Mouse (Mus musculus) embryonic fibroblast, embryonic 13.5 days (primary cell): ENCODE measurements at regions not wholly inside any gene's neighbourhood (a gene's known extent, or its start where the extent isn't known, plus 50 kb on each side); places are given as distances from the start of the nearest gene placed in this dataset.

Experiments
- CTCF ChIP-seq: IDR thresholded peaks from 2 replicates; pipeline ENCODE4 v1.5.1; 2011; ENCODE audit warnings: mild to moderate bottlenecking, control low read depth, low read length, moderate library complexity, borderline replicate concordance; ENCODE audit not compliant: insufficient read depth
- POLR2A ChIP-seq: IDR thresholded peaks from 2 replicates; pipeline ENCODE4 v1.6.1; 2011; ENCODE audit warnings: low read depth, mild to moderate bottlenecking, control low read depth, low read length, moderate library complexity

- TF ChIP-seq CTCF, result no peak
- TF ChIP-seq POLR2A, result no peak
These were observed 279.1 kb downstream of the Rngtt start for GRCm38 (mm10) chr4:33589207-33589606.
